Mouse (Mus musculus): ENCODE results near the gene Gcsam. TPM values are rescaled to one million over a fixed set of nuclear protein-coding genes. Genes with fewer than 3 reads are reported as not detected.
A peak's percentile ranks its signal among the peaks of the same experiment; 100 is the strongest.

Gcsam gene
- polyA plus RNA-seq (2015; fragmentation: Nextera tagmentation; extraction: Ambion mirVana) = not detected in 2 replicates

GRCm38 (mm10) chr16:45610267-45610666 is at the start of gene Gcsam:
TSS of gene Gcsam (plus strand) at chr16:45610380.
- H3K27me3 ChIP-seq (replicated peaks) = no peaks in the 10 kb centered on the region
- H3K36me3 ChIP-seq (replicated peaks) = no peaks in the 10 kb centered on the region
- no peak within 1 kb of the TSS for H3K4me2 ChIP-seq
- no peaks in the 10 kb centered on the region for H3K9me3 ChIP-seq
- H3K4me1 ChIP-seq = no peaks in the 10 kb centered on the region
- no peak within 1 kb of the TSS for H3K9ac ChIP-seq
- no peak for ATAC-seq (replicated peaks)
- H3K4me3 ChIP-seq = no peak within 1 kb of the TSS
- 82% methylated on average over 4 of the region's 4 CpGs for WGBS
- H3K27ac ChIP-seq = no peak within 1 kb of the TSS

GRCm38 (mm10) chr16:45561747-45562146 is 48.4 kb upstream of the Gcsam start:
- Histone ChIP-seq H3K36me3 (replicated peaks) (no peaks in the 10 kb centered on the region), H3K4me2 (no peak overlapping the region), H3K9me3 (no peaks in the 10 kb centered on the region), H3K9ac (no peak overlapping the region), H3K4me3 (no peak overlapping the region), H3K27me3 (replicated peaks) (no peaks in the 10 kb centered on the region), H3K4me1 (no peaks in the 10 kb centered on the region), H3K27ac (no peak overlapping the region)
- 65% methylated on average over 3 of the region's 3 CpGs for WGBS
- ATAC-seq (replicated peaks) = no peak

GRCm38 (mm10) chr16:45572307-45572706 is 37.9 kb upstream of the Gcsam start:
- no peaks in the 10 kb centered on the region for H3K9me3 ChIP-seq
- no peak overlapping the region for H3K9ac ChIP-seq
- H3K27ac ChIP-seq = no peak overlapping the region
- H3K4me3 ChIP-seq = no peak overlapping the region
- no peaks in the 10 kb centered on the region for H3K4me1 ChIP-seq
- ATAC-seq (replicated peaks) = no peak
- H3K4me2 ChIP-seq = no peak overlapping the region
- 85% methylated on average over 3 of the region's 3 CpGs for WGBS
- H3K36me3 ChIP-seq (replicated peaks) = no peaks in the 10 kb centered on the region
- no peaks in the 10 kb centered on the region for H3K27me3 ChIP-seq (replicated peaks)

GRCm38 (mm10) chr16:45579883-45580282 is 30.3 kb upstream of the Gcsam start:
- no peak for ATAC-seq (replicated peaks)

GRCm38 (mm10) chr16:45582512-45582911 is 27.7 kb upstream of the Gcsam start:
- no peak for ATAC-seq (replicated peaks)
- Histone ChIP-seq H3K27ac (no peak overlapping the region), H3K9ac (no peak overlapping the region), H3K27me3 (replicated peaks) (no peaks in the 10 kb centered on the region), H3K4me2 (no peak overlapping the region), H3K4me3 (no peak overlapping the region), H3K4me1 (no peaks in the 10 kb centered on the region), H3K36me3 (replicated peaks) (no peaks in the 10 kb centered on the region), H3K9me3 (no peaks in the 10 kb centered on the region)
- 37% methylated on average over 2 of the region's 2 CpGs for WGBS

More at GRCm38 (mm10) chr16:45579883-45580282, 30.3 kb upstream of the Gcsam start:
- 70% methylated on average over 12 of the region's 12 CpGs for WGBS
- no peak overlapping the region for H3K9ac ChIP-seq
- H3K27ac ChIP-seq = no peak overlapping the region
- H3K27me3 ChIP-seq (replicated peaks) = no peaks in the 10 kb centered on the region
- no peak overlapping the region for H3K4me2 ChIP-seq
- H3K9me3 ChIP-seq = no peaks in the 10 kb centered on the region
- H3K36me3 ChIP-seq (replicated peaks) = no peaks in the 10 kb centered on the region
- H3K4me3 ChIP-seq = no peak overlapping the region
- H3K4me1 ChIP-seq = no peaks in the 10 kb centered on the region

GRCm38 (mm10) chr16:45593656-45594055 is 16.5 kb upstream of the Gcsam start:
- H3K4me3 ChIP-seq = no peak overlapping the region
- no peaks in the 10 kb centered on the region for H3K36me3 ChIP-seq (replicated peaks)
- 33% methylated on average over 1 of the region's 1 CpGs for WGBS
- peak; percentile 88 for ATAC-seq (replicated peaks)
- no peaks in the 10 kb centered on the region for H3K9me3 ChIP-seq
- H3K4me1 ChIP-seq = 0 out of 2 replicates have a peak, but pooled peaks cover 2% of the 10 kb centered on the region
- no peaks in the 10 kb centered on the region for H3K27me3 ChIP-seq (replicated peaks)
- H3K9ac ChIP-seq = no peak overlapping the region
- no peak overlapping the region for H3K4me2 ChIP-seq
- H3K27ac ChIP-seq = no peak overlapping the region

- H3K9me3 ChIP-seq = no peaks in the 10 kb centered on the region
- H3K27ac ChIP-seq = no peak overlapping the region
- H3K4me2 ChIP-seq = no peak overlapping the region
- 0 out of 2 replicates have a peak, but pooled peaks cover 2% of the 10 kb centered on the region for H3K4me1 ChIP-seq
- no peak overlapping the region for H3K9ac ChIP-seq
- no peaks in the 10 kb centered on the region for H3K27me3 ChIP-seq (replicated peaks)
- ATAC-seq (replicated peaks) = no peak
- no peak overlapping the region for H3K4me3 ChIP-seq
- H3K36me3 ChIP-seq (replicated peaks) = no peaks in the 10 kb centered on the region
These were observed 14.7 kb upstream of the Gcsam start for GRCm38 (mm10) chr16:45595494-45595893.

- Histone ChIP-seq H3K36me3 (replicated peaks) (no peaks in the 10 kb centered on the region), H3K9me3 (no peaks in the 10 kb centered on the region), H3K4me1 (no peaks in the 10 kb centered on the region), H3K4me2 (no peak overlapping the region), H3K9ac (no peak overlapping the region), H3K4me3 (no peak overlapping the region), H3K27ac (no peak overlapping the region), H3K27me3 (replicated peaks) (no peaks in the 10 kb centered on the region)
- peak; percentile 70; the same call in 1 of the 2 replicates for ATAC-seq (replicated peaks)
- WGBS = 54% methylated on average over 4 of the region's 4 CpGs
These were observed 1.7 kb upstream of the Gcsam start for GRCm38 (mm10) chr16:45608481-45608954.

GRCm38 (mm10) chr16:45609300-45609699 is 880 bp upstream of the Gcsam start:
- no peak for ATAC-seq (replicated peaks)
- H3K9me3 ChIP-seq = no peaks in the 10 kb centered on the region
- H3K4me3 ChIP-seq = no peak overlapping the region
- H3K9ac ChIP-seq = no peak overlapping the region
- WGBS = 86% methylated on average over 3 of the region's 3 CpGs
- H3K27ac ChIP-seq = no peak overlapping the region
- H3K4me2 ChIP-seq = no peak overlapping the region
- H3K36me3 ChIP-seq (replicated peaks) = no peaks in the 10 kb centered on the region
- H3K27me3 ChIP-seq (replicated peaks) = no peaks in the 10 kb centered on the region
- H3K4me1 ChIP-seq = no peaks in the 10 kb centered on the region

- no peaks in the 10 kb centered on the region for H3K27me3 ChIP-seq (replicated peaks)
- no peak overlapping the region for H3K9ac ChIP-seq
- ATAC-seq (replicated peaks) = peak; percentile 17; the same call in 1 of the 2 replicates
- H3K4me1 ChIP-seq = no peaks in the 10 kb centered on the region
- no peaks in the 10 kb centered on the region for H3K36me3 ChIP-seq (replicated peaks)
- H3K4me2 ChIP-seq = no peak overlapping the region
- WGBS = 41% methylated on average over 2 of the region's 2 CpGs
- H3K4me3 ChIP-seq = no peak overlapping the region
- H3K27ac ChIP-seq = no peak overlapping the region
- no peaks in the 10 kb centered on the region for H3K9me3 ChIP-seq
These were observed 3.1 kb downstream of the Gcsam start for GRCm38 (mm10) chr16:45613247-45613646.

- no peaks in the 10 kb centered on the region for H3K9me3 ChIP-seq
- H3K27me3 ChIP-seq (replicated peaks) = no peaks in the 10 kb centered on the region
- no peak overlapping the region for H3K4me3 ChIP-seq
- H3K27ac ChIP-seq = no peak overlapping the region
- H3K36me3 ChIP-seq (replicated peaks) = no peaks in the 10 kb centered on the region
- no peak overlapping the region for H3K9ac ChIP-seq
- no peak for ATAC-seq (replicated peaks)
- no peak overlapping the region for H3K4me2 ChIP-seq
- 85% methylated on average over 1 of the region's 1 CpGs for WGBS
- H3K4me1 ChIP-seq = no peaks in the 10 kb centered on the region
These were observed 5.8 kb downstream of the Gcsam start for GRCm38 (mm10) chr16:45615944-45616343.

- WGBS = 82% methylated on average over 8 of the region's 8 CpGs
- no peak for ATAC-seq (replicated peaks)
- no peaks in the 10 kb centered on the region for H3K9me3 ChIP-seq
- no peaks in the 10 kb centered on the region for H3K4me1 ChIP-seq
- no peak overlapping the region for H3K4me3 ChIP-seq
- no peak overlapping the region for H3K27ac ChIP-seq
- no peaks in the 10 kb centered on the region for H3K27me3 ChIP-seq (replicated peaks)
- H3K36me3 ChIP-seq (replicated peaks) = no peaks in the 10 kb centered on the region
- no peak overlapping the region for H3K9ac ChIP-seq
- no peak overlapping the region for H3K4me2 ChIP-seq
These were observed 9.7 kb downstream of the Gcsam start for GRCm38 (mm10) chr16:45619751-45620375.

GRCm38 (mm10) chr16:45623230-45623629 is 13.1 kb downstream of the Gcsam start:
- Histone ChIP-seq H3K36me3 (replicated peaks) (no peaks in the 10 kb centered on the region), H3K4me3 (no peak overlapping the region), H3K4me1 (no peaks in the 10 kb centered on the region), H3K9ac (no peak overlapping the region), H3K27me3 (replicated peaks) (no peaks in the 10 kb centered on the region), H3K4me2 (no peak overlapping the region), H3K27ac (no peak overlapping the region), H3K9me3 (no peaks in the 10 kb centered on the region)
- ATAC-seq (replicated peaks) = no peak
- 86% methylated on average over 4 of the region's 4 CpGs for WGBS

Measured in midbrain, embryonic 15.5 days (tissue).